Mouse (Mus musculus): ENCODE results near the gene Ifih1. TPM values are rescaled to one million over a fixed set of nuclear protein-coding genes. Genes with fewer than 3 reads are reported as not detected.

The Ifih1 gene
- polyA plus RNA-seq, 2 experiments from 2014 or later, result 30.2 to 35.3 TPM

- ATAC-seq, result no peak
Observed at GRCm38 (mm10) chr2:62548104-62548503, 98.0 kb downstream of the Ifih1 start.

Other genes starting within 250 kb of the Ifih1 start
- gene Dpp4, start 234.0 kb downstream of the Ifih1 start, polyA plus RNA-seq (2017; shearing (Covaris generic)), result 100 to 1,000 TPM in 1 of 2 experiments, 10 to 100 TPM in 1; 98.3 to 101 TPM
- gene Gcg, start 162.6 kb downstream of the Ifih1 start, polyA plus RNA-seq (2017; shearing (Covaris generic)), result not detected
- gene Fap, start 72.2 kb downstream of the Ifih1 start, polyA plus RNA-seq (2017; shearing (Covaris generic)), result under 1 TPM in 1 of 2 experiments, not detected in 1; 0.27 TPM
- 1 to 10 TPM; 1.4 to 1.7 TPM for gene Gca, start 18.0 kb upstream of the Ifih1 start, polyA plus RNA-seq (2017; shearing (Covaris generic))

All from CD4-positive, CD25-positive, alpha-beta regulatory T cell, adult 4 months (primary cell).